ENCODE assay signal across 9 mouse cellular contexts in genomic region chr2:155811821-155812396, GRCm38 (mm10). TPM values are rescaled to one million over a fixed set of nuclear protein-coding genes. Genes with fewer than 3 reads are reported as not detected.
DNase-seq lines count a peak whose midpoint lies in the region; ATAC-seq and TF ChIP-seq lines count a peak whose summit lies in the region.
"Had no signal": no experiment of that assay in that cellular context is flagged by ENCODE, and none has a peak within 500 bp of the region (broad histone marks: within the 10 kb centered on the region; RNA-seq: fewer than 3 reads in every experiment).

No protein-coding gene starts in this region.

- TF ChIP-seq CTCF in lung, embryonic 14.5 days (IDR thresholded peaks at IDR 0.05; ENCODE audit: low read depth): peak; percentile 90

- H3K27me3 ChIP-seq in lung, embryonic 14.5 days (ENCODE audit: insufficient read depth, low read length): no peaks in the 10 kb centered on the region

- no peaks in the 10 kb centered on the region for H3K4me1 ChIP-seq in lung, embryonic 14.5 days (ENCODE audit: insufficient read depth)

- no peak overlapping the region for H3K27ac ChIP-seq in lung, embryonic 14.5 days (ENCODE audit: low read depth)
- H3K27ac ChIP-seq: macrophage had no signal

- no peak overlapping the region for H3K9ac ChIP-seq in lung, embryonic 14.5 days

- H3K9me3 ChIP-seq in lung, embryonic 14.5 days (ENCODE audit: low read depth, low read length): no peaks in the 10 kb centered on the region

- peak; percentile 86 to 95 for DNase-seq in adrenal gland, adult (ENCODE audit: inconsistent age in 2 of 2, low spot score in 1 of 2)
- DNase-seq in adrenal gland, adult 8-10 months: no peak
- DNase-seq in MN1 (ENCODE audit: low spot score): peak; percentile 78
- DNase-seq in cerebellum, adult 9-10 months: peak; percentile 99
- DNase-seq in frontal cortex, postnatal 25 days (ENCODE audit: low spot score in 2 of 2): peak; percentile 80 to 85
- DNase-seq in layer of hippocampus, adult 18-20 months (ENCODE audit: low spot score in 2 of 2): peak; percentile 85 to 94
- DNase-seq in lung, embryonic 14.5 days: peak; percentile 84
- DNase-seq in right cerebral cortex, postnatal 4 days: peak; percentile 81

- no peaks in the 10 kb centered on the region for H3K36me3 ChIP-seq in lung, embryonic 14.5 days (ENCODE audit: insufficient read depth)

- no peak overlapping the region for H3K4me2 ChIP-seq in lung, embryonic 14.5 days

- 34% methylated on average over 16 of the region's 16 CpGs for WGBS in lung, embryonic 14.5 days

- no peak for ATAC-seq in lung, embryonic 14.5 days (ENCODE audit: insufficient read depth)

- H3K4me3 ChIP-seq in lung, embryonic 14.5 days (ENCODE audit: low read depth, low read length): no peak overlapping the region

RNA-seq across cellular contexts. Expression of gene BC029722, which starts 7.3 kb away (rescaled TPM):
- total RNA-seq in adrenal gland, adult 8-10 months (2022): 100 to 1,000 TPM; 285 to 331 (median 289) TPM
- 10 to 100 TPM; 57.3 to 64.4 TPM for total RNA-seq in layer of hippocampus, adult 18-20 months (2021)
- 8.9 and 9.2 TPM in 2 replicates for polyA plus RNA-seq in lung, embryonic 14.5 days (2014; fragmentation: Nextera tagmentation; extraction: Ambion mirVana)

RNA-seq across cellular contexts. Expression of gene Eif6, which starts 14.8 kb away (rescaled TPM):
- 100 to 1,000 TPM; 139 to 179 (median 160) TPM for total RNA-seq in adrenal gland, adult 8-10 months (2022)
- 10 to 100 TPM; 66.9 to 70.9 TPM for total RNA-seq in layer of hippocampus, adult 18-20 months (2021)
- 179 and 194 TPM in 2 replicates for polyA plus RNA-seq in lung, embryonic 14.5 days (2014; fragmentation: Nextera tagmentation; extraction: Ambion mirVana)

RNA-seq across cellular contexts. Expression of gene Fam83c, which starts 22.7 kb away (rescaled TPM):
- total RNA-seq in adrenal gland, adult 8-10 months (2022): under 1 TPM in 3 of 4 experiments, not detected in 1; 0.06 to 0.15 (median 0.10) TPM
- total RNA-seq in layer of hippocampus, adult 18-20 months (2021): not detected
- 0.04 and 0.11 TPM in 2 replicates for polyA plus RNA-seq in lung, embryonic 14.5 days (2014; fragmentation: Nextera tagmentation; extraction: Ambion mirVana)
- polyA plus RNA-seq: macrophage had no signal

RNA-seq across cellular contexts. Expression of gene Mmp24, which starts 36.8 kb away (rescaled TPM):
- 1 to 10 TPM; 1.2 to 4.5 (median 2.6) TPM for total RNA-seq in adrenal gland, adult 8-10 months (2022)
- total RNA-seq in layer of hippocampus, adult 18-20 months (2021): 10 to 100 TPM; 39.2 to 39.9 TPM
- polyA plus RNA-seq in lung, embryonic 14.5 days (2014; fragmentation: Nextera tagmentation; extraction: Ambion mirVana): not detected in 2 replicates

Comparison
In these comparisons a context has a peak if more than half of its experiments do, and no peak if none do; other contexts are left out.
1. RNA of gene BC029722, which starts 7.3 kb away (total RNA-seq): 285 to 331 TPM in adrenal gland, adult 8-10 months; 57.3 to 64.4 TPM in layer of hippocampus, adult 18-20 months; every median in the first group is over 4 times any median in the second.